Mouse (Mus musculus): ENCODE measurements around the gene 1810055G02Rik. TPM values are rescaled to one million over a fixed set of nuclear protein-coding genes. Genes with fewer than 3 reads are reported as not detected.

The 1810055G02Rik gene
- polyA plus RNA-seq, 1 experiment from 2014 or later = 9.2 TPM

DNA sequence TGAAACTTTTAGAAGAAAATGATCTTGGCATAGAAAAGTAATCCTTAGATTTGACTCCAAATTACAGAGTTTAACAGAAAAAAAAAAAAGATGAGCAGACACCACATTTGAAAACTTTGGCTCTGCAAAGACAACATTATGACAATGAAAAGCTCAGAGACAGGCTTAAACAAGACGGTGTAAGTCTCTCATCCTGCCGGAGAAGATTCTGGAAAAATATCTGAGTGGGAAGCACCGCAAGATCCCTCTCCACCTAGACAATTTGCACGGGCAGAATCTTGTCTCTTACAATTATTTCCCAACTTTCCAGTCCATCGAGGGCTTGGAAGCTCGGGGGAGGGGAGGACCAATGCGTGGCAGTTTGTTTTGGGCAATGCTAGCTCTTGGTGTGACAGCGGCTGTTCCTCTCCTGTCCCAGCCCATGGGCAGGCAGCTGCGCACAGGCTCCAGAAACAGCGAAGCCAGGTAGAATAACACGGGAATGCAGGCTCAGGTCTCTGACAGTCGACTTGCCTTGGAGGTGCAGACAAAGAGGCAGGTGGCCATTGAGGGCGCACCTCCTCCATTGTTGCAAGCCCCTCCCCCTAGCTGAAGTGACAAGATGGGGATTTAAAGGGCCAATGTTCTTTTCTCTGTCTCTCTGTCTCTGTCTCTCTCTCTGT is 35.9 kb downstream of the 1810055G02Rik start:
- H3K27ac ChIP-seq = no peak overlapping the region
- no peaks in the 10 kb centered on the region for H3K79me2 ChIP-seq (ENCODE audit: inconsistent target)
- H3K36me3 ChIP-seq (ENCODE audit: inconsistent target) = no peaks in the 10 kb centered on the region
- 18% methylated on average over 12 of the region's 13 CpGs for WGBS (ENCODE audit: missing documents)
- H3K4me3 ChIP-seq (ENCODE audit: inconsistent target) = no peak overlapping the region

DNA sequence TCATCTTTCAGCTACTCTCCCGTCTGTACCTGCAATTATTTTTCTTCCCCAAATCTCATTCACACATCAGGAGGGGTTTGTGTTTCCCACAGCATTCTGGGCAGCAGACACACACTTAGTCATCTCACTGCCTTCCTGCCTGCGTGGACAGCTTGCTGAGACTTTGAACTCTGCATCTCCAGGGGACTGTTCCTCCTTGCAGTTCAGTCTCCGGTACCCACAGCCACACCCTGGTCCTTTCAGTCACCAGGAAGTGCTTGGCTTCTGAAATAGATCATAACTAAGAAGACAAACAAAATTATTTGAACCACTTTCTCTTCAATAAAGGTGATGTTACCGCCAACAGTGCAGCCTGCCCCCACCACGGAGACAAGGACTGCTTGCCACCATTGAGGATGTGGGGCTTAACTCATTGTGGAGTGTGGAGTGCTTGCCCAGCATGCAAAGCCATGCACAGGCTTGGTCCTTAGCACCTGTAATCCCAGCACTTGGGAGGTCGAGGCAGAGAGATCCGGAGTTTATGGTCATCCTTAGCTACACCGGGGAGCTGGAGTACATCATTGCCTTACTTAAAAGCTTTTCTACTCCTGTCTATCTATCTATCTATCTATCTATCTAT is 44.6 kb downstream of the 1810055G02Rik start:
- no peaks in the 10 kb centered on the region for H3K79me2 ChIP-seq (ENCODE audit: inconsistent target)
- no peaks in the 10 kb centered on the region for H3K36me3 ChIP-seq (ENCODE audit: inconsistent target)
- H3K27ac ChIP-seq = no peak overlapping the region
- 46% methylated on average over 8 of the region's 8 CpGs for WGBS (ENCODE audit: missing documents)
- no peak overlapping the region for H3K4me3 ChIP-seq (ENCODE audit: inconsistent target)

DNA sequence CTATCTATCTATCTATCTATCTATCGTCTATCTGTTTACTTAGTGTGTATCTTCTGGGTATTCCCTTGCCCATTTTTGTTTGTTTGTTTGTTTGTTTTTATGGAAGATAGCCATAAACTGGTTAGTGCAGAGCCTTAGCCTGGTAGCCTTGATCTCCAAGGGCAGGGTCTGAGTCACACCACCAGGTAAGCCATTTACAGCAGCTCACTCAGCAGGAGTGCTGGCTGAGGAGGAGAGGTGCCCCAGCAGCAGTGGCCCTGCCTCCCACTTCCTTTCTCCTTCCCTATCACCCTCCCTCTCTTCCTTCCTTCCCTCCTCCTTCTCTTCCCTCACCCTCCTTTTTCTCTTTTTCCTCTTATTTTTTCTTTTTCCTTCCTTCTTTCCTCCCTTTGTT is 45.1 kb downstream of the 1810055G02Rik start:
- H3K27ac ChIP-seq = no peak overlapping the region
- H3K36me3 ChIP-seq (ENCODE audit: inconsistent target) = no peaks in the 10 kb centered on the region
- H3K79me2 ChIP-seq (ENCODE audit: inconsistent target) = no peaks in the 10 kb centered on the region
- WGBS (ENCODE audit: missing documents) = 67% methylated on average over 1 of the region's 1 CpGs
- H3K4me3 ChIP-seq (ENCODE audit: inconsistent target) = no peak overlapping the region

DNA sequence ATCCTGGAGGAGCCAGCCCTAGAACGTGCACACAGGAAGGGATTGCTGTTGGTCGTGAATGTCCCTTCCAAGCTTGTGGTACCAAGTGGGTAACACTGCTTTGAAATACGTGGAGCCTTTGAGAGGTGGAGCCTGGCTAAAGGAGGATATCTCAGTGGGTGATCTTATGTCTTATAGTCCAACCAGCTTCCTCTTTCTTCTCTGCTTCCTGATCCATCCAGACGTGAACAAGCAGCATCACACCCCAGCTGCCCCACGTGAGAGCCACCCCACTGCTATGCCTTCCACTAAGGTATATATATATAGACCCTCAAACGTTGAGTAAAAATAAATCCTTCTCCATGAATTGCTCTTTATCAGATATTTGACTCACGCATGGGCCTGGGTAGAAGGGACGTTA is 45.6 kb downstream of the 1810055G02Rik start:
- no peaks in the 10 kb centered on the region for H3K36me3 ChIP-seq (ENCODE audit: inconsistent target)
- H3K4me3 ChIP-seq (ENCODE audit: inconsistent target) = no peak overlapping the region
- H3K79me2 ChIP-seq (ENCODE audit: inconsistent target) = no peaks in the 10 kb centered on the region
- no peak overlapping the region for H3K27ac ChIP-seq
- 28% methylated on average over 8 of the region's 8 CpGs for WGBS (ENCODE audit: missing documents)

DNA sequence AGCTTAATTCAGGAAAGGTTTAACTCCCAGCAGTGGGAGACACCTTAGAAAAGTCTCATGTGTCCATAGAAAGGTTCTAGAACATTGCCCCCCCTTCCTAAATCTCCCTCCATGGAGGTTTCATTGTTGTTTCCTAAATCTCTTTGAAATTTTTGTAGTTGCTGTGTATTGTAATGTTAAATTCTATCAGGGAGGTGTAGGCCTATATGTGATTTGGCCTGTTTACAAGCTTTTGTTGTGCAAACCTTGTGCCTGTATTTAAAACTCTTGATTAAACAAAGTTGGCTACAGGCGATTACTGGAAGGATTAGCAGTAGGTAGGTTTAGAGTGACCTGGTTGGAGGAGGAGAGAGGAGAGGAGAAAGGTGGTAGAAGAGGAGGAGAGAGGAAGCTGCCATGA is 49.8 kb downstream of the 1810055G02Rik start:
- Histone ChIP-seq H3K27ac (no peak overlapping the region), H3K36me3 (ENCODE audit: inconsistent target) (no peaks in the 10 kb centered on the region), H3K79me2 (ENCODE audit: inconsistent target) (no peaks in the 10 kb centered on the region), H3K4me3 (ENCODE audit: inconsistent target) (no peak overlapping the region)
- 80% methylated on average over 1 of the region's 1 CpGs for WGBS (ENCODE audit: missing documents)

DNA sequence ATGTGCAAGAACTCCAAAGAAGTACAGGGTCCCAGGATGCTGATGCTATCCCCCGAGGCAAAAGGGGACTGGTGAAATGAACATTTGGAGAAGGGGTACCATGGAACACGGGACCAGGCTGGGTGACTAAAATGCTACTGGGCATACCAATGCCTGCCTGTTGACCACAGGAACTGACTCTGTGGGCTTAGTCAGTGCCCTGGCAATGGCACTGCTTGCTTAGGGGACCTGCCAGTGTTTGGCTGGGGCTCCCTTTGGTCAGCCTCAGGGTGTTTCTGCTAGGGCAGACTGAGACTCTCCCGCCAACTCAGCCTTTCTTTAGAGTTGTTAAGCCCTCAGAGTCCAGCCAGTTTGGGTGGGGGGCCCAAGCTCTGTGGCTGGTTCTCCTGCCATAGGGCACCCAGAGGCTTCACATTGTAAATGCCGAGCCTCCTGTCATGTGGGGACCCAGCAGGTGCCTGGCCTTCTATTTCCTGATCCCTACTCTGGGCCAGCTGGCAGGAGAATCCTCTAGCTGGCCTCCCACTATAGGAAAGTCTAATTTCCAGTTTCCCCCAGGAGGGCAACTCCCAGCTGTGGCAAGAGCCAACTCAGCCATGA is 57.2 kb downstream of the 1810055G02Rik start:
- H3K4me3 ChIP-seq (ENCODE audit: inconsistent target) = no peak overlapping the region
- H3K27ac ChIP-seq = no peak overlapping the region
- 76% methylated on average over 4 of the region's 4 CpGs for WGBS (ENCODE audit: missing documents)
- H3K36me3 ChIP-seq (ENCODE audit: inconsistent target) = no peaks in the 10 kb centered on the region
- H3K79me2 ChIP-seq (ENCODE audit: inconsistent target) = peaks cover 13% of the 10 kb centered on the region

DNA sequence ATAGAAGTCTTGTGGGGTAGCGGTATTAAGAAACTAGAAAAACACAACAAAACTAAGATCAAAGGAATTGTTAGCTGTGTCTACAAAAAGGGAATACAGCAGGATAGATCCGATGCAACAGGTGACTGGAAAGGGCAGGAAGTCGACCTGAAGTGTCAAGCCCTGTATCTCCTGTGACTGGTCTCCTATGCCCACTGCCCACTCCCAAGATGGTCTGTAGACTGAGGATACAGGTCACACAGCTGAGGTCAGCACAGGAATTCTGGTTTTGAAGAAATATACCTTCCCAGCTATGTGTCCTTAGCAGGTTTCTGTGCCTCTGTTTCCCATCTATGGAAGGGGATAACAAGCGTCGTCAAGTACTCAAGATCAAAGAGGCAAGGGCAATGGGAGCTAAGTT is 58.3 kb downstream of the 1810055G02Rik start:
- WGBS (ENCODE audit: missing documents) = 96% methylated on average over 5 of the region's 5 CpGs
- Histone ChIP-seq H3K27ac (no peak overlapping the region), H3K79me2 (ENCODE audit: inconsistent target) (peaks cover 24% of the 10 kb centered on the region), H3K36me3 (ENCODE audit: inconsistent target) (no peaks in the 10 kb centered on the region), H3K4me3 (ENCODE audit: inconsistent target) (no peak overlapping the region)

DNA sequence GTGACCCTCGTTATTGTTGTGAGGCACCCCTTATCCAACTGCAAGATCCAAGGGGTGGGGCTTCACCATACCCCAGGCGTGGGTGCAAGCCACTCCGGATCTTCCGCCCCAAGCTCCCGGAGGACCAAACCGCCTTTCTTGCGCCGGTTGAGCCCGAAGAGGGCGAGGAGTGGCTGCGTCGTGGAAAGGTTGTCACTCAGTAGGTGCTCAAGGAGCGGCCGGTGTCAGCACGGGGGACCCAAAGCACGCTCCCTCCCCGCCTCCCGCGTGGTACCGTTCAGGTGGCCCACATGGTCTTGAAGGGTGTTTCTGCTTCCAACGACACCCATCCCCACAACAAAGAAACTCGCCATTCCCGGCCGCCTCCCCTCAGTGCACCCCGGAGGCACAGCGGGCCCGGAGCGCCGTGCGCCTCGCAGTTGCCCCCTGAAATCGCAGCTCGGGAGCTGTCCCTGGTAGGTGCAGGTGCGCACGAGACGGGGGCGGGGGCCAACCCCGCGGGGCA is 59.2 kb downstream of the 1810055G02Rik start, which contains the start of gene Kmt5b:
TSS of gene Kmt5b (plus strand) at position 146 of the 505 bp plus-strand sequence.
- peak within 1 kb of the TSS; percentile 50 for H3K4me3 ChIP-seq (ENCODE audit: inconsistent target)
- H3K36me3 ChIP-seq (ENCODE audit: inconsistent target) = no peaks in the 10 kb centered on the region
- peaks cover 33% of the 10 kb centered on the region for H3K79me2 ChIP-seq (ENCODE audit: inconsistent target)
- H3K27ac ChIP-seq = peak within 1 kb of the TSS; percentile 84
- 1% methylated on average over 39 of the region's 39 CpGs for WGBS (ENCODE audit: missing documents)

Other genes starting within 250 kb of the 1810055G02Rik start
- 44.9 to 49.4 TPM (median 48.9 TPM) in 3 replicates for gene Ppp6r3, start 132.5 kb upstream of the 1810055G02Rik start, polyA plus RNA-seq (2018)
- gene Lrp5, start 21.7 kb upstream of the 1810055G02Rik start, polyA plus RNA-seq (2018) = 17.5 to 23.7 TPM (median 23.5 TPM) in 3 replicates
- 16.2 to 28.8 TPM (median 20.6 TPM) in 3 replicates for gene Kmt5b, start 59.1 kb downstream of the 1810055G02Rik start, polyA plus RNA-seq (2018)
- gene Chka, start 143.5 kb downstream of the 1810055G02Rik start, polyA plus RNA-seq (2018) = 11.1 to 17.8 TPM (median 15.8 TPM) in 3 replicates
- 359 to 665 TPM (median 410 TPM) in 3 replicates for gene Tcirg1, start 198.8 kb downstream of the 1810055G02Rik start, polyA plus RNA-seq (2018)
- gene Ndufs8, start 204.5 kb downstream of the 1810055G02Rik start, polyA plus RNA-seq (2018) = 65.9 to 103 TPM (median 95.7 TPM) in 3 replicates
- 57.7 to 77.8 TPM (median 67.9 TPM) in 3 replicates for gene Aldh3b1, start 221.5 kb downstream of the 1810055G02Rik start, polyA plus RNA-seq (2018)
- gene Unc93b1, start 226.9 kb downstream of the 1810055G02Rik start, polyA plus RNA-seq (2018) = 421 to 814 TPM (median 651 TPM) in 3 replicates